Mouse (Mus musculus) spleen, adult 2 months (tissue): ENCODE data around the gene Atf1.

Experiments used
- CTCF ChIP-seq: fragments of 200-500 bp; IDR thresholded peaks from 2 replicates; pipeline ENCODE4 v1.5.1; 2011; ENCODE audit warnings: mild to moderate bottlenecking, inconsistent platforms; ENCODE audit not compliant: insufficient read depth, insufficient read length, insufficient replicate concordance; ENCODE audit errors: extremely low read depth
- POLR2A ChIP-seq: fragments of 200-500 bp; IDR thresholded peaks from 2 replicates; pipeline ENCODE4 v1.6.1; 2011; ENCODE audit warnings: low read depth, low read length, inconsistent platforms

GRCm38 (mm10) chr15:100180221-100180620, 47.4 kb upstream of the Atf1 start:
- TF ChIP-seq POLR2A (no peak), CTCF (no peak)
